9 mouse cellular contexts compared by ENCODE assay signal in the genomic region with DNA sequence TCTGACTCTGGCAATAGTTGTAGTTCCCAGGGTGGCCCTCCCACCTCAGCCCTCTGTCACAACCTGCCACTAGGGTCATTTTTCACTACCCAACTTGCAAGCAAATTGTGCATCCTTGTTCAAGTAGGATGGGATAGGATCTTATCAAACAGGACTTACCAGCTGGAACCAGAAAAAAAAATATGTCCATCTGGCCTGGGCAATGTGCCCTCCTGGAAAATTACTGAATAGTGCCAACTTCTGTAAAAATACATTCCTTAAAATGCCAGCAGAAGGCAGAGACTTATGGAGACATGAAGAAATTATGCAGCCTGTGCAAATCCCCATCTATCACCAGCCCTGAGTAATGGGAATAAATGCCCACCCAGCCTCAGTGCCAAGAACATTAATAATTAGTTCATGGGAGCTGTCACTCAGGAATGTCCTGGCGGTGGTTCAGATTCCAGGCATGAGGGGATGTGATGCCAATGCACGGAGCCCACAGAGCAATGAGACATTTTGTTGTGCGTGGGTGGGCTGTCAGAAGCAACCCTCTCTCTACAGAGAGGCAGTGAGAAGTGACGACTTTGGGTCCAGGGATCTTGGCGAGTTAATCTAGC.
DNase-seq lines count a peak whose midpoint lies in the region; ATAC-seq and TF ChIP-seq lines count a peak whose summit lies in the region.
"Had no signal": no experiment of that assay in that cellular context is flagged by ENCODE, and none has a peak within 500 bp of the region (broad histone marks: within the 10 kb centered on the region; RNA-seq: fewer than 3 reads in every experiment).

No protein-coding gene starts in this region.

- ATAC-seq in forebrain, embryonic 15.5 days (replicated peaks): peak; percentile 92
- ATAC-seq in hindbrain, postnatal 0 days: peak; percentile 88

- no peaks in the 10 kb centered on the region for H3K36me3 ChIP-seq in forebrain, embryonic 15.5 days
- H3K36me3 ChIP-seq in forebrain, embryonic 10.5 days (replicated peaks): no peaks in the 10 kb centered on the region
- no peaks in the 10 kb centered on the region for H3K36me3 ChIP-seq in hindbrain, postnatal 0 days (ENCODE audit: insufficient read depth, low read length)

- no peak overlapping the region for H3K4me3 ChIP-seq in forebrain, embryonic 15.5 days
- no peak overlapping the region for H3K4me3 ChIP-seq in forebrain, embryonic 10.5 days
- no peak overlapping the region for H3K4me3 ChIP-seq in hindbrain, postnatal 0 days (ENCODE audit: low read length)

- H3K4me1 ChIP-seq in forebrain, embryonic 15.5 days: no peaks in the 10 kb centered on the region
- H3K4me1 ChIP-seq in forebrain, embryonic 10.5 days: no peaks in the 10 kb centered on the region
- no peaks in the 10 kb centered on the region for H3K4me1 ChIP-seq in hindbrain, postnatal 0 days (ENCODE audit: insufficient read depth, low read length)

- no peak for DNase-seq in forebrain, embryonic 10.5 days (ENCODE audit: extremely low spot score, low spot score)
- DNase-seq in cerebellum, adult 11-12 months: peak; percentile 95
- peak; percentile 72 for DNase-seq in hindbrain, postnatal 0 days (ENCODE audit: low spot score)
- DNase-seq in mesoderm, embryonic 11.5 days (ENCODE audit: low read depth, low spot score): peak; percentile 2
- DNase-seq in liver: no peak
- DNase-seq in spleen, postnatal 36 days (ENCODE audit: low spot score in 2 of 2): no peak
- DNase-seq in embryo, embryonic 10.5 days (ENCODE audit: low spot score): no peak
- DNase-seq: kidney, postnatal 25 days had no signal

- 41% methylated on average over 5 of the region's 5 CpGs for WGBS in forebrain, embryonic 15.5 days
- WGBS in forebrain, embryonic 10.5 days: 86% methylated on average over 5 of the region's 5 CpGs
- 45% methylated on average over 5 of the region's 5 CpGs for WGBS in hindbrain, postnatal 0 days

- no peak overlapping the region for H3K4me2 ChIP-seq in forebrain, embryonic 15.5 days (replicated peaks)
- H3K4me2 ChIP-seq in hindbrain, postnatal 0 days (ENCODE audit: low read depth, low read length): no peak overlapping the region

- H3K27ac ChIP-seq in forebrain, embryonic 15.5 days (replicated peaks): no peak overlapping the region
- no peak overlapping the region for H3K27ac ChIP-seq in forebrain, embryonic 10.5 days
- no peak overlapping the region for H3K27ac ChIP-seq in hindbrain, postnatal 0 days

- H3K27me3 ChIP-seq in forebrain, embryonic 15.5 days: no peaks in the 10 kb centered on the region
- no peaks in the 10 kb centered on the region for H3K27me3 ChIP-seq in forebrain, embryonic 10.5 days (ENCODE audit: poor library complexity, severe bottlenecking)
- H3K27me3 ChIP-seq in hindbrain, postnatal 0 days (ENCODE audit: insufficient read depth, low read length): no peaks in the 10 kb centered on the region

- no peaks in the 10 kb centered on the region for H3K9me3 ChIP-seq in forebrain, embryonic 15.5 days
- H3K9me3 ChIP-seq in forebrain, embryonic 10.5 days: no peaks in the 10 kb centered on the region
- H3K9me3 ChIP-seq in hindbrain, postnatal 0 days (ENCODE audit: low read length): no peaks in the 10 kb centered on the region

- TF ChIP-seq CTCF in hindbrain, postnatal 0 days (IDR thresholded peaks at IDR 0.05; ENCODE audit: low read depth): no peak; the same call in 1 of the 2 replicates

- no peak overlapping the region for H3K9ac ChIP-seq in forebrain, embryonic 15.5 days (replicated peaks)
- no peak overlapping the region for H3K9ac ChIP-seq in hindbrain, postnatal 0 days (replicated peaks; ENCODE audit: low read length)

Comparison
In these comparisons a context has a peak if more than half of its experiments do, and no peak if none do; other contexts are left out.
1. DNase-seq: peak in cerebellum, adult 11-12 months (single experiment), hindbrain, postnatal 0 days (single experiment) and mesoderm, embryonic 11.5 days (single experiment); none in forebrain, embryonic 10.5 days (single experiment), liver (single experiment), spleen, postnatal 36 days (0 of 2) and embryo, embryonic 10.5 days (single experiment).